Mouse (Mus musculus) neural tube, embryonic 11.5 days (tissue): Measurements from ENCODE around the gene St3gal3. TPM values are rescaled to one million over a fixed set of nuclear protein-coding genes. Genes with fewer than 3 reads are reported as not detected.

Source experiments
- ATAC-seq: fragments of 200-750 bp; cut with Nextera tagmentation; 2 replicates; pipeline ENCODE4 v1.8.0; 2017; ENCODE audit warnings: moderate number of reproducible peaks, mild to moderate bottlenecking, moderate TSS enrichment, moderate library complexity; ENCODE audit not compliant: insufficient read depth, low FRiP score, low TSS enrichment
- DNase-seq: peaks from one replicate; pipeline ENCODE4 v3.0.0-alpha.2; 2015; ENCODE audit warnings: low spot score
- H3K27ac ChIP-seq: fragments of 300-500 bp; sonication (generic); 2 replicates; pipeline ENCODE4 v1.5.1; 2014; ENCODE audit warnings: low read depth, mild to moderate bottlenecking, low read length
- H3K27me3 ChIP-seq: fragments of 300-500 bp; sonication (generic); 2 replicates; pipeline ENCODE4 v1.6.1; 2014; ENCODE audit warnings: mild to moderate bottlenecking, low read length, mixed read lengths; ENCODE audit not compliant: control insufficient read depth, insufficient read depth
- H3K36me3 ChIP-seq: fragments of 300-500 bp; sonication (generic); 2 replicates; pipeline ENCODE4 v1.6.1; 2014; ENCODE audit warnings: mild to moderate bottlenecking, low read length, moderate library complexity, mixed read lengths; ENCODE audit not compliant: control insufficient read depth, insufficient read depth
- H3K4me1 ChIP-seq: fragments of 300-500 bp; sonication (generic); 2 replicates; pipeline ENCODE4 v1.6.1; 2014; ENCODE audit warnings: low read length, mixed read lengths; ENCODE audit not compliant: control insufficient read depth, insufficient read depth
- H3K4me2 ChIP-seq: fragments of 300-500 bp; sonication (generic); 2 replicates; pipeline ENCODE4 v1.6.1; 2014; ENCODE audit warnings: low read depth, mild to moderate bottlenecking, moderate library complexity
- H3K4me3 ChIP-seq: fragments of 300-500 bp; sonication (generic); 2 replicates; pipeline ENCODE4 v1.5.1; 2014; ENCODE audit warnings: low read depth, low read length
- H3K9ac ChIP-seq: fragments of 300-500 bp; sonication (generic); 2 replicates; pipeline ENCODE4 v1.6.1; 2014; ENCODE audit warnings: mild to moderate bottlenecking, low read length
- H3K9me3 ChIP-seq: fragments of 300-500 bp; sonication (generic); 2 replicates; pipeline ENCODE4 v1.6.1; 2016; ENCODE audit warnings: low read length; ENCODE audit not compliant: control insufficient read depth
- WGBS: fragments of 180-500 bp; shearing (Covaris S2); extraction: QIAGEN DNeasy Blood & Tissue Kit; methylation state at CpG from one replicate; pipeline ENCODE4 v1.1.7; 2014; 5-methylcytosine and 5-hydroxymethylcytosine counted together
- polyA plus RNA-seq: library from polyadenylated mRNA; unstranded; fragments of >200 nt; fragmentation: Nextera tagmentation; extraction: Ambion mirVana; gene quantifications from 2 replicates; pipeline ENCODE4 v1.2.1, GENCODE M21; 2014

The St3gal3 gene
- polyA plus RNA-seq, 1 experiment from 2014 or later: 5.2 TPM

- DNase-seq: no peak
- whole genome bisulfite sequencing: 88% methylated on average over 6 of the region's 6 CpGs
- no peaks in the 10 kb centered on the region for H3K9me3 ChIP-seq
Observed at GRCm38 (mm10) chr4:118031132-118031775, 103.5 kb downstream of the St3gal3 start.

GRCm38 (mm10) chr4:118030330-118030729 lies 104.4 kb downstream of the St3gal3 start:
- Histone ChIP-seq H3K27ac (no peak overlapping the region), H3K9ac (no peak overlapping the region), H3K4me1 (peaks cover 8% of the 10 kb centered on the region), H3K9me3 (no peaks in the 10 kb centered on the region), H3K4me2 (no peak overlapping the region), H3K36me3 (no peaks in the 10 kb centered on the region), H3K4me3 (no peak overlapping the region), H3K27me3 (no peaks in the 10 kb centered on the region)
- WGBS: 79% methylated on average over 5 of the region's 5 CpGs
- no peak for DNase-seq
- ATAC-seq: no peak

More at GRCm38 (mm10) chr4:118031132-118031775, 103.5 kb downstream of the St3gal3 start:
- Histone ChIP-seq H3K9ac (no peak overlapping the region), H3K36me3 (no peaks in the 10 kb centered on the region), H3K4me3 (no peak overlapping the region), H3K4me1 (peaks cover 8% of the 10 kb centered on the region), H3K27ac (no peak overlapping the region), H3K4me2 (no peak overlapping the region), H3K27me3 (no peaks in the 10 kb centered on the region)
- ATAC-seq: no peak

GRCm38 (mm10) chr4:118029892-118030291 lies 104.8 kb downstream of the St3gal3 start:
- Histone ChIP-seq H3K27ac (no peak overlapping the region), H3K4me3 (no peak overlapping the region), H3K36me3 (no peaks in the 10 kb centered on the region), H3K4me1 (peaks cover 8% of the 10 kb centered on the region), H3K9ac (no peak overlapping the region), H3K4me2 (no peak overlapping the region), H3K9me3 (no peaks in the 10 kb centered on the region), H3K27me3 (no peaks in the 10 kb centered on the region)
- 46% methylated on average over 6 of the region's 6 CpGs for WGBS
- ATAC-seq (no peak), DNase-seq (no peak)

DNA sequence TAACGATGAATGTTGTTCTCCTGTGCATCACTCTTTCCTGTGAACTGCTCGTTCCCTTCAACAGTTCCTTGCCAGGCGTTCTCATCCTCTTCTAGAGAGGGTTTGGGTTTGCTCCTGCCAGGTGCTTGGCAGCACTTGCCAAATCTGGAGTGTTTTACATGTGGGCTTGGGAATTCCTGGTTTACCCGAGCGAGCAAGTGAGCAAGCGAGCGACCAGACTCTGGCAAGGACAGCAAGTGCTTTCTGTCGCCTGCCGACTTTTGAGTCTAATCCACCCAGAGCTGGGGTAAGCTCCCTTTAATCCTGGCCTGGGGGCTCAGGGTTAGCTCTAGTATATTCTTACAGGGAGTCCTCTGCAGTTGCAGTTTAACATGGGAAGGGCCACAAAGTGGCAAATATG lies 105.7 kb downstream of the St3gal3 start:
- Histone ChIP-seq H3K4me2 (no peak overlapping the region), H3K4me3 (no peak overlapping the region), H3K27me3 (no peaks in the 10 kb centered on the region), H3K9ac (no peak overlapping the region), H3K27ac (no peak overlapping the region), H3K4me1 (peaks cover 8% of the 10 kb centered on the region), H3K36me3 (no peaks in the 10 kb centered on the region), H3K9me3 (no peaks in the 10 kb centered on the region)
- DNase-seq (no peak), ATAC-seq (no peak)
- WGBS: 89% methylated on average over 9 of the region's 9 CpGs

- Histone ChIP-seq H3K36me3 (no peaks in the 10 kb centered on the region), H3K4me3 (no peak overlapping the region), H3K4me2 (no peak overlapping the region), H3K9me3 (no peaks in the 10 kb centered on the region), H3K9ac (no peak overlapping the region), H3K27ac (no peak overlapping the region), H3K27me3 (no peaks in the 10 kb centered on the region), H3K4me1 (peaks cover 8% of the 10 kb centered on the region)
- no peak for ATAC-seq
- 86% methylated on average over 7 of the region's 7 CpGs for WGBS
- DNase-seq: no peak
Observed at GRCm38 (mm10) chr4:118025931-118026330, 108.8 kb downstream of the St3gal3 start.

DNA sequence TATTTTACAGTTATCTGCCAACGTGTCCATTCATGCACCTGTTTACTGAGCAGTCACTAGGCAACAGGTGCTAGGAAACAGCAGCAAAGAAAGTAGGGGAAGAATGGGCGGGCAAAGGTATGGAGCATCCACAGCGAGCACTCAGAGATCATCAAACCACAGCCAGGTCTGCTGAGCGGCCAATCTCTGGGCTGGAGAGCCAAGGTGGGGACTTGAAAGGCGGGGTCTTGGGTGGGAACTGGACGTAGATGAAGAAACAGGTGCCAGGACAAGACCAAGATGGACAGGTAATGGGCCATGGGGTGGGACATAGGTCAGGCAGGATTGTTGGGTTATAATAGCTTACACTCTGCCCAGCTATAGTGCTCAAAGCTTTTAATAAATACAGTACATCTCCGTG lies 109.3 kb downstream of the St3gal3 start:
- Histone ChIP-seq H3K36me3 (no peaks in the 10 kb centered on the region), H3K4me3 (no peak overlapping the region), H3K27ac (no peak overlapping the region), H3K9ac (no peak overlapping the region), H3K4me1 (peaks cover 7% of the 10 kb centered on the region), H3K4me2 (no peak overlapping the region), H3K9me3 (no peaks in the 10 kb centered on the region), H3K27me3 (no peaks in the 10 kb centered on the region)
- 89% methylated on average over 7 of the region's 7 CpGs for WGBS
- no peak for ATAC-seq
- no peak for DNase-seq

- H3K36me3 ChIP-seq: no peaks in the 10 kb centered on the region; the same call in 1 of the 2 replicates
- DNase-seq (no peak), ATAC-seq (no peak)
- no peak overlapping the region for H3K9ac ChIP-seq
- no peaks in the 10 kb centered on the region for H3K9me3 ChIP-seq
- no peak overlapping the region for H3K4me2 ChIP-seq
- no peaks in the 10 kb centered on the region for H3K27me3 ChIP-seq
- 95% methylated on average over 3 of the region's 3 CpGs for WGBS
- peaks cover 4% of the 10 kb centered on the region; the same call in 1 of the 2 replicates for H3K4me1 ChIP-seq
- no peak overlapping the region for H3K4me3 ChIP-seq
- no peak overlapping the region for H3K27ac ChIP-seq
Observed at GRCm38 (mm10) chr4:118022811-118023210, 111.9 kb downstream of the St3gal3 start.

DNA sequence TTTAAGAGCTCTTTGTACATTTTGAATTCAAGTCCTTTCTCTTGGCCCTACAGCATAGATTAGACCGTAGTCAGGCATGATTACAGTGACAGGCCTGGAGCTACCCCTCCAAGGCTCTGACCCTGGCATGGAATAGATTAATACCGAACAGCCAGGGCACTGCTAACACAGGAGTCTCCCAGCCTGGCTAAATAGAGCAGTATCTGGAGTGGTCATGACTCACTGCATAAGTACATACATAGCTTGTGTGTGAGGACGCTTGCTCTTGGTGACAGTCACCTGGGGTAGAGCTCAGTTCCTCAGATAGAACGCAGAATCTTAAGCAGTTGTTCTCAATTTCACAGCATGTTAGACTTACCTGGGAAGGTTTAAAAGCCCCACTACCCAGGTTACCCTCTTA lies 112.3 kb downstream of the St3gal3 start:
- peaks cover 6% of the 10 kb centered on the region for H3K4me1 ChIP-seq
- ATAC-seq (no peak), DNase-seq (no peak)
- no peak overlapping the region for H3K9ac ChIP-seq
- H3K36me3 ChIP-seq: no peaks in the 10 kb centered on the region; the same call in 1 of the 2 replicates
- H3K4me3 ChIP-seq: no peak overlapping the region
- H3K9me3 ChIP-seq: no peaks in the 10 kb centered on the region
- no peak overlapping the region for H3K4me2 ChIP-seq
- WGBS: 88% methylated on average over 4 of the region's 4 CpGs
- no peaks in the 10 kb centered on the region for H3K27me3 ChIP-seq
- H3K27ac ChIP-seq: no peak overlapping the region

- H3K36me3 ChIP-seq: no peaks in the 10 kb centered on the region; the same call in 1 of the 2 replicates
- no peak overlapping the region for H3K4me2 ChIP-seq
- 77% methylated on average over 8 of the region's 8 CpGs for WGBS
- no peak for DNase-seq
- no peak overlapping the region for H3K27ac ChIP-seq
- no peaks in the 10 kb centered on the region for H3K27me3 ChIP-seq
- ATAC-seq: no peak
- H3K4me1 ChIP-seq: peaks cover 29% of the 10 kb centered on the region
- H3K9me3 ChIP-seq: no peaks in the 10 kb centered on the region
- H3K9ac ChIP-seq: no peak overlapping the region
- no peak overlapping the region for H3K4me3 ChIP-seq
Observed at GRCm38 (mm10) chr4:118019640-118020039, 115.1 kb downstream of the St3gal3 start.
